Mouse (Mus musculus) liver, adult 2 months (tissue): ENCODE results near the gene Acta2. TPM values are rescaled to one million over a fixed set of nuclear protein-coding genes. Genes with fewer than 3 reads are reported as not detected.
A peak's percentile ranks its signal among the peaks of the same experiment; 100 is the strongest.

Source experiments
- DNase-seq: peaks from one replicate; pipeline ENCODE4 v3.0.0-alpha.2; 2011; ENCODE audit warnings: low read depth, low spot score; ENCODE audit errors: extremely low read depth
- H3K27ac ChIP-seq: fragments of 200-500 bp; replicated peaks from 2 replicates; pipeline ENCODE4 v1.5.1; 2012; ENCODE audit warnings: low read depth, mild to moderate bottlenecking, control low read depth, inconsistent platforms, low read length; ENCODE audit not compliant: insufficient read depth
- H3K27me3 ChIP-seq: fragments of 200-500 bp; 2 replicates; pipeline ENCODE4 v1.6.1; 2012; ENCODE audit warnings: mild to moderate bottlenecking, moderate library complexity, low read length, inconsistent platforms; ENCODE audit not compliant: control insufficient read depth, insufficient read depth
- H3K36me3 ChIP-seq: fragments of 200-500 bp; 2 replicates; pipeline ENCODE4 v1.6.1; 2012; ENCODE audit warnings: low read length, inconsistent platforms; ENCODE audit not compliant: control insufficient read depth, insufficient read depth
- H3K4me1 ChIP-seq: fragments of 200-500 bp; 2 replicates; pipeline ENCODE4 v1.6.1; 2011; ENCODE audit warnings: low read length; ENCODE audit not compliant: control insufficient read depth, insufficient read depth
- H3K4me3 ChIP-seq: fragments of 200-500 bp; 2 replicates; pipeline ENCODE4 v1.5.1; 2011; ENCODE audit warnings: low read depth, mild to moderate bottlenecking, control low read depth, low read length, moderate library complexity; ENCODE audit not compliant: insufficient read depth
- H3K79me2 ChIP-seq: fragments of 200-500 bp; 2 replicates; pipeline ENCODE4 v1.6.1; 2012; ENCODE audit warnings: inconsistent platforms, mild to moderate bottlenecking, low read length, moderate library complexity; ENCODE audit not compliant: control insufficient read depth, insufficient read depth
- H3K9ac ChIP-seq: fragments of 200-500 bp; 2 replicates; pipeline ENCODE4 v1.6.1; 2012; ENCODE audit warnings: low read depth, mild to moderate bottlenecking, control low read depth, inconsistent platforms, low read length
- CTCF ChIP-seq: fragments of 200-500 bp; IDR thresholded peaks from 2 replicates; pipeline ENCODE4 v1.5.1; 2011; ENCODE audit warnings: low read depth, low read length, control low read depth
- POLR2A ChIP-seq: fragments of 200-500 bp; IDR thresholded peaks from 2 replicates; pipeline ENCODE4 v1.6.1; 2011; ENCODE audit warnings: low read length, control low read depth; ENCODE audit not compliant: insufficient read depth; ENCODE audit errors: extremely low read depth
- WGBS: fragments of 180-500 bp; shearing (Covaris S2); methylation state at CpG from one replicate; pipeline ENCODE4 v1.1.7; 2018; 5-methylcytosine and 5-hydroxymethylcytosine counted together
- polyA plus RNA-seq: library from polyadenylated mRNA; depleted of rRNA; stranded (reverse); fragments of >200 nt; gene quantifications from 2 replicates; pipeline ENCODE4 v1.2.3, GENCODE M21; 2012
- total RNA-seq: library from RNA; depleted of rRNA; stranded (reverse); fragments of >200 nt; gene quantifications from 2 replicates; pipeline ENCODE4 v1.2.3, GENCODE M21; 2014

The Acta2 gene
- total and polyA plus RNA-seq, 2 experiments, result 2.0 to 3.6 TPM

- H3K27me3 ChIP-seq, result no peaks in the 10 kb centered on the region
- no peaks in the 10 kb centered on the region for H3K4me1 ChIP-seq
- no peaks in the 10 kb centered on the region for H3K79me2 ChIP-seq
- no peak overlapping the region for H3K9ac ChIP-seq
- no peak overlapping the region for H3K27ac ChIP-seq
- H3K36me3 ChIP-seq, result no peaks in the 10 kb centered on the region
- no peak for TF ChIP-seq POLR2A
- no peak for TF ChIP-seq CTCF
- no peak overlapping the region for H3K4me3 ChIP-seq
- no peak for DNase-seq
Measured at GRCm38 (mm10) chr19:34242925-34243324, 12.5 kb downstream of the Acta2 start.

GRCm38 (mm10) chr19:34241247-34241915, 14.0 kb downstream of the Acta2 start:
- no peaks in the 10 kb centered on the region for H3K79me2 ChIP-seq
- TF ChIP-seq POLR2A (no peak), CTCF (peak; percentile 57)
- WGBS, result 72% methylated on average over 15 of the region's 15 CpGs
- no peak overlapping the region for H3K9ac ChIP-seq
- H3K27ac ChIP-seq, result no peak overlapping the region
- no peaks in the 10 kb centered on the region for H3K27me3 ChIP-seq
- DNase-seq, result peak; percentile 24
- no peak overlapping the region for H3K4me3 ChIP-seq
- no peaks in the 10 kb centered on the region for H3K4me1 ChIP-seq
- H3K36me3 ChIP-seq, result no peaks in the 10 kb centered on the region

- peak; percentile 6 for DNase-seq
- 87% methylated on average over 5 of the region's 5 CpGs for WGBS
- no peaks in the 10 kb centered on the region for H3K4me1 ChIP-seq
- TF ChIP-seq POLR2A (no peak), CTCF (no peak)
- H3K9ac ChIP-seq, result no peak overlapping the region
- H3K79me2 ChIP-seq, result no peaks in the 10 kb centered on the region
- H3K36me3 ChIP-seq, result no peaks in the 10 kb centered on the region
- no peak overlapping the region for H3K27ac ChIP-seq
- no peaks in the 10 kb centered on the region for H3K27me3 ChIP-seq
- H3K4me3 ChIP-seq, result no peak overlapping the region
Measured at GRCm38 (mm10) chr19:34240273-34241039, 14.9 kb downstream of the Acta2 start.

- no peak overlapping the region for H3K27ac ChIP-seq
- H3K9ac ChIP-seq, result no peak overlapping the region
- no peaks in the 10 kb centered on the region for H3K27me3 ChIP-seq
- H3K4me3 ChIP-seq, result no peak overlapping the region
- WGBS, result 99% methylated on average over 2 of the region's 2 CpGs
- H3K79me2 ChIP-seq, result no peaks in the 10 kb centered on the region
- TF ChIP-seq CTCF (no peak), POLR2A (no peak)
- H3K4me1 ChIP-seq, result no peaks in the 10 kb centered on the region
- no peaks in the 10 kb centered on the region for H3K36me3 ChIP-seq
- DNase-seq, result no peak
Measured at GRCm38 (mm10) chr19:34237746-34238145, 17.6 kb downstream of the Acta2 start.

GRCm38 (mm10) chr19:34236049-34236448, 19.3 kb downstream of the Acta2 start:
- DNase-seq, result no peak
- Histone ChIP-seq H3K36me3 (no peaks in the 10 kb centered on the region), H3K27me3 (no peaks in the 10 kb centered on the region), H3K4me3 (no peak overlapping the region), H3K27ac (no peak overlapping the region), H3K9ac (no peak overlapping the region), H3K4me1 (no peaks in the 10 kb centered on the region), H3K79me2 (no peaks in the 10 kb centered on the region)
- TF ChIP-seq POLR2A (no peak), CTCF (no peak)
- WGBS, result 89% methylated on average over 3 of the region's 3 CpGs

- no peaks in the 10 kb centered on the region for H3K79me2 ChIP-seq
- no peak overlapping the region for H3K27ac ChIP-seq
- WGBS, result 69% methylated on average over 14 of the region's 14 CpGs
- peak; percentile 25 for DNase-seq
- H3K36me3 ChIP-seq, result no peaks in the 10 kb centered on the region
- no peaks in the 10 kb centered on the region for H3K27me3 ChIP-seq
- H3K4me3 ChIP-seq, result no peak overlapping the region
- H3K4me1 ChIP-seq, result no peaks in the 10 kb centered on the region
- no peak for TF ChIP-seq POLR2A
- no peak for TF ChIP-seq CTCF
- H3K9ac ChIP-seq, result no peak overlapping the region
Measured at GRCm38 (mm10) chr19:34233944-34234343, 21.4 kb downstream of the Acta2 start.
